Mouse (Mus musculus) hindbrain, postnatal 0 days (tissue): ENCODE measurements around the gene Micall1. TPM values are rescaled to one million over a fixed set of nuclear protein-coding genes. Genes with fewer than 3 reads are reported as not detected.
A peak's percentile ranks its signal among the peaks of the same experiment; 100 is the strongest.

Source experiments
- ATAC-seq: fragments of 200-750 bp; cut with Nextera tagmentation; 2 replicates; pipeline ENCODE4 v1.8.0; 2017; ENCODE audit warnings: mild to moderate bottlenecking, moderate TSS enrichment, moderate library complexity
- DNase-seq: peaks from one replicate; pipeline ENCODE4 v3.0.0-alpha.2; 2015; ENCODE audit warnings: low spot score
- H3K27ac ChIP-seq: fragments of 300-500 bp; sonication (generic); 2 replicates; pipeline ENCODE4 v1.5.1; 2014; ENCODE audit warnings: mild to moderate bottlenecking
- H3K27me3 ChIP-seq: fragments of 300-500 bp; sonication (generic); 2 replicates; pipeline ENCODE4 v1.6.1; 2014; ENCODE audit warnings: low read length, mixed read lengths; ENCODE audit not compliant: insufficient read depth
- H3K36me3 ChIP-seq: fragments of 300-500 bp; sonication (generic); 2 replicates; pipeline ENCODE4 v1.6.1; 2014; ENCODE audit warnings: low read length, mixed read lengths; ENCODE audit not compliant: insufficient read depth
- H3K4me1 ChIP-seq: fragments of 300-500 bp; sonication (generic); 2 replicates; pipeline ENCODE4 v1.6.1; 2014; ENCODE audit warnings: antibody characterized with exemption, low read length, mixed read lengths; ENCODE audit not compliant: insufficient read depth
- H3K4me2 ChIP-seq: fragments of 300-500 bp; sonication (generic); 2 replicates; pipeline ENCODE4 v1.6.1; 2014; ENCODE audit warnings: low read depth, mild to moderate bottlenecking, low read length, moderate library complexity, mixed read lengths
- H3K4me3 ChIP-seq: fragments of 300-500 bp; sonication (generic); 2 replicates; pipeline ENCODE4 v1.5.1; 2014; ENCODE audit warnings: low read length
- H3K9ac ChIP-seq: fragments of 300-500 bp; sonication (generic); replicated peaks from 2 replicates; pipeline ENCODE4 v1.6.1; 2014; ENCODE audit warnings: mild to moderate bottlenecking, low read length, moderate library complexity, mixed read lengths
- H3K9me3 ChIP-seq: fragments of 300-500 bp; sonication (generic); 2 replicates; pipeline ENCODE4 v1.6.1; 2016; ENCODE audit warnings: low read length, mixed read lengths
- CTCF ChIP-seq: IDR thresholded peaks from 2 replicates; pipeline ENCODE4 v1.5.1; 2016; ENCODE audit warnings: antibody characterized with exemption, control low read depth, low read depth
- WGBS: fragments of 180-500 bp; shearing (Covaris S2); extraction: QIAGEN DNeasy Blood & Tissue Kit; methylation state at CpG from one replicate; pipeline ENCODE4 v1.1.7; 2014; 5-methylcytosine and 5-hydroxymethylcytosine counted together
- polyA plus RNA-seq: library from polyadenylated mRNA; unstranded; fragments of >200 nt; fragmentation: Nextera tagmentation; extraction: Ambion mirVana; gene quantifications from 2 replicates; pipeline ENCODE4 v1.2.1, GENCODE M21; 2015
- total RNA-seq: library from RNA; depleted of rRNA; stranded (reverse); fragments of >200 nt; gene quantifications from 2 replicates; pipeline ENCODE4 v1.2.3, GENCODE M21; 2014

Micall1 gene
- total and polyA plus RNA-seq, 2 experiments from 2014 or later: 9.5 to 36.4 TPM

- H3K27me3 ChIP-seq: no peaks in the 10 kb centered on the region
- H3K36me3 ChIP-seq: no peaks in the 10 kb centered on the region
- no peak overlapping the region for H3K27ac ChIP-seq
- H3K9ac ChIP-seq: no peak overlapping the region
- 0 out of 2 replicates have a peak, but pooled peaks cover 3% of the 10 kb centered on the region for H3K4me1 ChIP-seq
- H3K9me3 ChIP-seq: no peaks in the 10 kb centered on the region
- ATAC-seq (no peak), DNase-seq (no peak)
- no peak overlapping the region for H3K4me2 ChIP-seq
- TF ChIP-seq CTCF: no peak
- no peak overlapping the region for H3K4me3 ChIP-seq
Measured at GRCm38 (mm10) chr15:79101531-79101930, 7.2 kb upstream of the Micall1 start.

GRCm38 (mm10) chr15:79103264-79103663 is 5.4 kb upstream of the Micall1 start:
- H3K4me2 ChIP-seq: no peak overlapping the region
- no peak for TF ChIP-seq CTCF
- ATAC-seq (no peak), DNase-seq (no peak)
- no peak overlapping the region for H3K27ac ChIP-seq
- no peak overlapping the region for H3K9ac ChIP-seq
- H3K9me3 ChIP-seq: no peaks in the 10 kb centered on the region
- no peaks in the 10 kb centered on the region for H3K36me3 ChIP-seq
- 0 out of 2 replicates have a peak, but pooled peaks cover 3% of the 10 kb centered on the region for H3K4me1 ChIP-seq
- no peak overlapping the region for H3K4me3 ChIP-seq
- H3K27me3 ChIP-seq: no peaks in the 10 kb centered on the region
- 54% methylated on average over 10 of the region's 10 CpGs for WGBS

- H3K4me1 ChIP-seq: 0 out of 2 replicates have a peak, but pooled peaks cover 3% of the 10 kb centered on the region
- no peak for TF ChIP-seq CTCF
- no peak for ATAC-seq
Measured at GRCm38 (mm10) chr15:79105804-79106203, 2.9 kb upstream of the Micall1 start.

GRCm38 (mm10) chr15:79107966-79108365 is 732 bp upstream of the Micall1 start:
- H3K4me1 ChIP-seq: peaks cover 8% of the 10 kb centered on the region; the same call in 1 of the 2 replicates
- TF ChIP-seq CTCF: no peak
- no peaks in the 10 kb centered on the region for H3K9me3 ChIP-seq
- H3K27ac ChIP-seq: peak overlapping the region; percentile 81
- no peak overlapping the region for H3K9ac ChIP-seq
- peak overlapping the region; percentile 84 for H3K4me2 ChIP-seq
- no peaks in the 10 kb centered on the region for H3K36me3 ChIP-seq
- ATAC-seq (no peak), DNase-seq (peak; percentile 11)
- H3K4me3 ChIP-seq: 0 out of 2 replicates have a peak overlapping the region, but pooled peaks have one; percentile 62
- 20% methylated on average over 7 of the region's 7 CpGs for WGBS
- no peaks in the 10 kb centered on the region for H3K27me3 ChIP-seq

More at GRCm38 (mm10) chr15:79105804-79106203, 2.9 kb upstream of the Micall1 start:
- Histone ChIP-seq H3K36me3 (no peaks in the 10 kb centered on the region), H3K4me3 (no peak overlapping the region), H3K27ac (no peak overlapping the region), H3K27me3 (no peaks in the 10 kb centered on the region), H3K9me3 (no peaks in the 10 kb centered on the region), H3K4me2 (no peak overlapping the region), H3K9ac (no peak overlapping the region)
- 41% methylated on average over 2 of the region's 2 CpGs for WGBS
- DNase-seq: no peak

- ATAC-seq (no peak; the same call in none of the 2 replicates), DNase-seq (peak; percentile 16)
- Histone ChIP-seq H3K4me3 (peak overlapping the region; percentile 62), H3K27ac (peak overlapping the region; percentile 81), H3K27me3 (no peaks in the 10 kb centered on the region), H3K36me3 (no peaks in the 10 kb centered on the region), H3K4me1 (peaks cover 8% of the 10 kb centered on the region; the same call in 1 of the 2 replicates), H3K4me2 (peak overlapping the region; percentile 84), H3K9me3 (no peaks in the 10 kb centered on the region), H3K9ac (peak overlapping the region; percentile 91)
- TF ChIP-seq CTCF: no peak
- WGBS: 5% methylated on average over 43 of the region's 46 CpGs
Measured at GRCm38 (mm10) chr15:79109321-79109934, 730 bp downstream of the Micall1 start.

DNA sequence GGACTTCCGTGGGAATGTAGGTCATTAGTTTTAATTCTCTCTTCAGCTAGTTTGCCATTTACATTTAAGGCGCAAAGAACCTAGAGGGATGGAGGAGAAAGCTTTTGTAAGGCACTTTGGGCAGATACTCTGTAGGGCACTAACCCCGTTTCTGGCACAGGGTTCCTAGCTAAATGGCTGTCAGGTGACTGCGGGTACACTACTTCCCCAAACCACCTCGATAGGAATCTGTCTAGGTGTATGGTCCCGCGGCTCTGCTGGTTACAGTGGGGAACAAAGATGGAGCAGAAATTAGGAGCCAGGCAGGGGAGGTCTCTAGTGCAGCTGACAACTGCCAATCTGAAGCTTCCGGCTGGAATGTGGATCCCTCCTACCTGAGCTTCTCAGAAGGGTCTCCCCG is 1.3 kb downstream of the Micall1 start:
- H3K27ac ChIP-seq: peak overlapping the region; percentile 37; the same call in 1 of the 2 replicates
- peaks cover 8% of the 10 kb centered on the region; the same call in 1 of the 2 replicates for H3K4me1 ChIP-seq
- H3K4me3 ChIP-seq: peak overlapping the region; percentile 62
- TF ChIP-seq CTCF: no peak
- DNase-seq: peak; percentile 29
- H3K9me3 ChIP-seq: no peaks in the 10 kb centered on the region
- ATAC-seq: no peak
- H3K36me3 ChIP-seq: no peaks in the 10 kb centered on the region
- peak overlapping the region; percentile 84 for H3K4me2 ChIP-seq
- H3K27me3 ChIP-seq: no peaks in the 10 kb centered on the region
- H3K9ac ChIP-seq: peak overlapping the region; percentile 91
- 15% methylated on average over 9 of the region's 9 CpGs for WGBS

DNA sequence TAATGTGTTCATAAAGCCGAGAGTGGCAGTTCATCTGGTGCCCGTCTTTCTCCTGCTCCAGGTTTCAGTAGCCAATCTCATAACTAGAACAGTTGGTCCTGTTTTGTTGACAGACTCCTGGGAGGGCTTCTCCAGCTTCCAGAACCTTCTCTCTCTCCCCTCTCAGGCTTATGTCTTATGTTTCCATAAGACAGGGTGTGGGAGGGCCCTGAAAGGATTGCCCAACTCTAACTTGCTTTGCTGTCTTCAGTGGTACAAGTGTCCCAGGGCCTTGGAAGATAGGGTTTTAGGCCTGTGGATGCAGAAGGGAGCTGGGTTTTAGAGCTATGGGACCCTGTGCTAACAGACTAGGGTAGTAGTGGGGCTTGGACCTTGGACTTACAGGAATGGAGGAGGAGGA is 1.8 kb downstream of the Micall1 start:
- 0 out of 2 replicates have a peak overlapping the region, but pooled peaks have one; percentile 91 for H3K9ac ChIP-seq
- TF ChIP-seq CTCF: no peak
- no peaks in the 10 kb centered on the region for H3K9me3 ChIP-seq
- ATAC-seq (no peak), DNase-seq (no peak)
- H3K36me3 ChIP-seq: peaks cover 4% of the 10 kb centered on the region
- peak overlapping the region; percentile 37; the same call in 1 of the 2 replicates for H3K27ac ChIP-seq
- H3K4me3 ChIP-seq: peak overlapping the region; percentile 62
- peak overlapping the region; percentile 84 for H3K4me2 ChIP-seq
- H3K4me1 ChIP-seq: peaks cover 8% of the 10 kb centered on the region; the same call in 1 of the 2 replicates
- WGBS: 57% methylated on average over 2 of the region's 2 CpGs
- H3K27me3 ChIP-seq: no peaks in the 10 kb centered on the region
